ENCODE assay signal across 1 mouse cellular context in the genomic region with DNA sequence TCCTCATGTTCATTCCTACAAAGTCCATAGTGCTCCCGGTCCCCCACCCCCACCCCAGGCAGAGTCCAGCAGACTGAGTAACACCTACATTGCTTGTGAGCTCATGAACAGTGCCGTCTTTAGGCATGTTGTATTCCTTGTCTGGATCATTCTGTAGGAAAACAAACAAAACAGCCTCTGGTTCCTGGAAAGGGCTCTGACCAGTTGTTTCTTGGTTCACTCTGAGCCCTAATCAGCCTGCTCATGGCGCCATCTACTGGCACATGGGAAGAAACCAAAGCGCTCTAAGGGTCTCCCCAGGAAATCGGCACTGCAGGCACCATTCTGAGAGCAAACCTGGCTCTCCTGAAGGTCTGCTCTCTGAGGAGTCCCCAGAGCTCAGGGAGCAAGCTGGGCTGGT.
TF ChIP-seq lines count a peak whose summit lies in the region.

No protein-coding gene starts in this region.

TF ChIP-seq in MEL, 35 proteins besides CTCF, POLR2A, EP300 and RAD21:
- TF ChIP-seq SMC3 (IDR thresholded peaks at IDR 0.05; ENCODE audit: low read depth, low read length) (peak; percentile 83), TCF12 (IDR thresholded peaks at IDR 0.05; ENCODE audit: low read depth, low read length) (no peak), MXI1 (IDR thresholded peaks at IDR 0.05; ENCODE audit: low read depth, low read length) (no peak), ZC3H11A (IDR thresholded peaks at IDR 0.05; ENCODE audit: low read depth, low read length) (peak; percentile 67), ELF1 (IDR thresholded peaks at IDR 0.05; ENCODE audit: low read depth, low read length) (no peak), MAFK (IDR thresholded peaks at IDR 0.05; ENCODE audit: borderline replicate concordance, low read depth, low read length) (no peak), HCFC1 (IDR thresholded peaks at IDR 0.05; ENCODE audit: low read depth, low read length) (0 out of 2 replicates have a peak, but pooled peaks have one; percentile 43), SIN3A (IDR thresholded peaks at IDR 0.05; ENCODE audit: low read length) (peak; percentile 34; the same call in 1 of the 2 replicates)
